Mouse (Mus musculus) naive thymus-derived CD4-positive, alpha-beta T cell, adult 5 months (primary cell): ENCODE data around the gene Senp3. TPM values are rescaled to one million over a fixed set of nuclear protein-coding genes. Genes with fewer than 3 reads are reported as not detected.

Source experiments
- polyA plus RNA-seq: library from polyadenylated mRNA; unstranded; fragments of 100-300 nt; shearing (Covaris generic); gene quantifications from one replicate; pipeline ENCODE4 v1.2.1, GENCODE M21; 2017

Senp3 gene
- 41.7 TPM for polyA plus RNA-seq

DNA sequence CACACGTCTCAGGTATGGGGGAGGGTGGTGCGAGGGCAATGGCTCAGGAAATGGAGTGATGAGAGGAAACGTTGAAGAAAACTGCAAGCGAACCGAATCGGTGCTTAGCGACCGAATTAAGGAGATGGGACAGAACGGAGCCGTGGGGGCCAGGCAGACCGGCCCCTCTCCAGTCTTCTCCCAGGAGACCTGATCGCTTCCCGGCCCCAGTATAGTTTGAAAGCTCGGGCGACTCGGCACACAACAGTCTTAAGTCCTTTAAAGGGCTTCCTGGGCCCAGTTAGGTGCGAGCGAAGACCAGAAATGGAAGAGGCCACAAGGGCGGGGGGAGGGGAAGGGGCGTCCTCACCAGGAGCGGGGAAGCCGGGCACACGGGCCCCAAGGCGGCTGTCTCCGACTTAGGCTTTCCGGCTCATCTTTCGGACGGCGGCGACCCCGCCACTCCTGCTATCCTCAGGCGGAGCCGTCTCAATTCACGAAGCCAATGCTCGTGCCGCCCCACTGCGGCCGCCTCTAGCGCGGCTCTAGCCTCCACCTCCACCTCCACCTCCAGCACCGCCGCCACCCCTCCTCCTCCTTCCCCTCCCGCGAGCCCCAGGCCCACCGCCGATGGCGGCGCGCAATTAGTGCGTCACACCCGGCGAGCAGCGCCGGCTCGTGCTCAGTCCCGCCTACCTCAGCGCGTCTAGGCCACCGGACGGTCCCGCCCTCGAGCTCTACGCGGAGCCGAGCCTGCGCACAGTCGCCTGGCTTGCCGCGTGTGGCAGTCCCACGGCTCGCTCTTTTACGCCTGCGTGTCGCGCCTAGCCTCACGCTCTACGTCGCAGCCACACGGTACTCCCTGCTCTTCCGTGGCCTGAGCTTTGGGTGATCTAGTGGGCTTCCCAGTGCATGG, at the start of gene Senp3:
TSS of gene Senp3 (minus strand) at position 771 of the 895 bp plus-strand sequence.

GRCm38 (mm10) chr11:69695361-69696181, 13.7 kb upstream of the Senp3 start, which contains the start of the genes Tnfsf12 and Tnfsfm13:
Gene Tnfsf12 (minus strand): TSS chr11:69695849.
Gene Tnfsfm13 (minus strand): TSS chr11:69696098.

DNA sequence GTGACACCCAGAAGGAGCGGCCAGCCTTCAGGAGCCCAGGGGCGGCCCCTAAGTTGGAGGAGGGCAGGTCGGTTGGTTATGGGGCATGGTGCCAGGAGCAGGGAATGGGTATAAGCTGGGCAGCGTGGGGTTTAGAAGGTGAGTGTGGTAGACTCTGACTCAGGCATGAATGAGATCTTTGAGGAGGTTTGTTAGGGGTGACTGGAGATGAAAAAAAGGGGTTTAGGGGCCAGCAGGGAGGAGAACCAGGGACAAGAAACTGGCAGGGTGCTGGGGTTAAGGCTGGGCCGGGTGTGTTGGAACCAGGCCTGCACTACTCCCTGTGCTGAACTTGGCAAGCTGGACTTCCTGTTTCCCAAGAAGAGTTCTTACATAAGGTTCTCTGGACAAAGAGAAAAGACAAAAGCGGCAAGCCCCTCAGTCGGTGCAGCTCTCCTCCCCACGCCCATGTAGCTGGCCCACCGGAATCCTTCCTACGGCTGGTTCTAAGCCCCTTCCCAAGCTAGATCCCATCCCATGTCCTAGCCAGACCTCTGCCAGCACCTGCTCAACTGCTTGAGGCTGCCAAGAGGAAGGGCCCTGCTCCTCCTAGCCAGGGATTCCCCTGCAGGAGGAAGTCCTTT, 3.8 kb upstream of the Senp3 start, which contains the start of gene Tnfsf13:
TSS of gene Tnfsf13 (minus strand) at position 259 of the 623 bp plus-strand sequence.

GRCm38 (mm10) chr11:69672211-69672706, 9.6 kb downstream of the Senp3 start, which contains the start of gene Eif4a1:
Gene Eif4a1 (minus strand): TSS chr11:69672423.

GRCm38 (mm10) chr11:69665961-69666664, 15.8 kb downstream of the Senp3 start, which contains the start of gene Cd68:
Gene Cd68 (minus strand): TSS chr11:69666153.

GRCm38 (mm10) chr11:69662213-69662966, 19.5 kb downstream of the Senp3 start, which contains the start of gene Mpdu1:
Gene Mpdu1 (minus strand): TSS chr11:69662642.

DNA sequence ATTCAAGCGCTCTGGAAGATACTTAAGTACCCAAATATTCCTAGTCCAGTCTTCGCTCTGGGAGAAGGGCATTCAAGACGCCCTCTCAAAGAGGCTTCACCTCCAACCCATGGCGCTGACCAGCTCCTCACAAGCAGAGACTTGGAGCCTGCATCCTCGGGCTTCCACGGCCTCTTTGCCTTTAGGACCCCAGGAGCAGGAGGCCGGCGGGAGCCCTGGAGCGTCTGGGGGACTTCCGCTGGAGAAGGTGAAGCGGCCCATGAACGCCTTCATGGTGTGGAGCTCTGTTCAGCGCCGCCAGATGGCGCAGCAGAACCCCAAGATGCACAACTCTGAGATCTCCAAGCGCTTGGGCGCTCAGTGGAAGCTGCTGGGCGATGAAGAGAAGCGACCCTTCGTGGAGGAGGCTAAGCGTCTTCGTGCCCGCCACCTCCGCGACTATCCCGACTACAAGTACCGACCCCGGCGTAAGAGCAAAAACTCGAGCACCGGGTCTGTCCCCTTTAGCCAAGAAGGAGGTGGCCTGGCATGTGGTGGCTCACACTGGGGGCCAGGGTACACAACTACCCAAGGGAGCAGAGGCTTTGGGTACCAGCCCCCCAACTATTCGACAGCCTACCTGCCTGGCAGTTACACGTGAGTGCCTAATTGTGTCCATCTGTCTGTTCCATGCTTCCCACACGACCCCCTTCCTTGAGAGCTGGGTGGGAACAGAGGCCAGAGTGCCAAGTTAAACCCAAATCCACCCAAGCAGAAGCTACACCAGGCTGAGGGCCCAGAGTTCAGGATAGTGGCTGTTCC, 26.4 kb downstream of the Senp3 start, which contains the start of gene Sox15:
TSS of gene Sox15 (plus strand) at position 51 of the 801 bp plus-strand sequence.

GRCm38 (mm10) chr11:69632284-69633089, 49.4 kb downstream of the Senp3 start, which contains the start of gene Fxr2:
Gene Fxr2 (plus strand): TSS chr11:69632990.

Other genes starting within 250 kb of the Senp3 start
- gene Dnah2, start 133.0 kb downstream of the Senp3 start, polyA plus RNA-seq = 0.02 TPM
- gene Efnb3, start 121.9 kb downstream of the Senp3 start, polyA plus RNA-seq = 0.11 TPM
- gene Wrap53, start 101.8 kb downstream of the Senp3 start, polyA plus RNA-seq = 14.9 TPM
- gene Trp53, start 101.7 kb downstream of the Senp3 start, polyA plus RNA-seq = 212 TPM
- gene Atp1b2, start 76.1 kb downstream of the Senp3 start, polyA plus RNA-seq = not detected
- not detected for gene Shbg, start 64.2 kb downstream of the Senp3 start, polyA plus RNA-seq
- not detected for gene Sat2, start 60.1 kb downstream of the Senp3 start, polyA plus RNA-seq
- gene Fxr2, start 49.1 kb downstream of the Senp3 start, polyA plus RNA-seq = 73.2 TPM
- not detected for gene Sox15, start 26.8 kb downstream of the Senp3 start, polyA plus RNA-seq
- gene Mpdu1, start 19.4 kb downstream of the Senp3 start, polyA plus RNA-seq = 49.4 TPM
- gene Cd68, start 15.9 kb downstream of the Senp3 start, polyA plus RNA-seq = 2.1 TPM
- gene Eif4a1, start 9.7 kb downstream of the Senp3 start, polyA plus RNA-seq = 703 TPM
- not detected for gene Tnfsf13, start 3.7 kb upstream of the Senp3 start, polyA plus RNA-seq
- gene Tnfsf12, start 13.8 kb upstream of the Senp3 start, polyA plus RNA-seq = not detected
- gene Tnfsfm13, start 14.0 kb upstream of the Senp3 start, polyA plus RNA-seq = not detected
- 56.9 TPM for gene Polr2a, start 76.6 kb upstream of the Senp3 start, polyA plus RNA-seq
- gene Slc35g3, start 79.9 kb upstream of the Senp3 start, polyA plus RNA-seq = not detected
- gene Zbtb4, start 83.8 kb upstream of the Senp3 start, polyA plus RNA-seq = 8.0 TPM
- 2.2 TPM for gene Chrnb1, start 113.9 kb upstream of the Senp3 start, polyA plus RNA-seq
- not detected for gene Fgf11, start 119.8 kb upstream of the Senp3 start, polyA plus RNA-seq
- gene Tmem102, start 123.5 kb upstream of the Senp3 start, polyA plus RNA-seq = not detected
- not detected for gene Gm39566, start 133.2 kb upstream of the Senp3 start, polyA plus RNA-seq
- gene Spem2, start 136.4 kb upstream of the Senp3 start, polyA plus RNA-seq = not detected
- not detected for gene Spem1, start 140.1 kb upstream of the Senp3 start, polyA plus RNA-seq
- gene Nlgn2, start 155.7 kb upstream of the Senp3 start, polyA plus RNA-seq = 0.09 TPM
- 27.8 TPM for gene Tmem256, start 156.4 kb upstream of the Senp3 start, polyA plus RNA-seq
- 18.0 TPM for gene Plscr3, start 164.3 kb upstream of the Senp3 start, polyA plus RNA-seq
- gene Tnk1, start 176.6 kb upstream of the Senp3 start, polyA plus RNA-seq = not detected
- gene Tmem95, start 195.9 kb upstream of the Senp3 start, polyA plus RNA-seq = not detected
- 0.51 TPM for gene Kctd11, start 199.3 kb upstream of the Senp3 start, polyA plus RNA-seq
- 615 TPM for gene Acap1, start 213.5 kb upstream of the Senp3 start, polyA plus RNA-seq
- 2.6 TPM for gene 2810408A11Rik, start 218.9 kb upstream of the Senp3 start, polyA plus RNA-seq
- 7.7 TPM for gene Neurl4, start 219.0 kb upstream of the Senp3 start, polyA plus RNA-seq
- 253 TPM for gene Gps2, start 231.8 kb upstream of the Senp3 start, polyA plus RNA-seq
- gene Eif5a, start 239.9 kb upstream of the Senp3 start, polyA plus RNA-seq = 965 TPM